23 mouse cellular contexts compared by ENCODE assay signal in the genomic region with DNA sequence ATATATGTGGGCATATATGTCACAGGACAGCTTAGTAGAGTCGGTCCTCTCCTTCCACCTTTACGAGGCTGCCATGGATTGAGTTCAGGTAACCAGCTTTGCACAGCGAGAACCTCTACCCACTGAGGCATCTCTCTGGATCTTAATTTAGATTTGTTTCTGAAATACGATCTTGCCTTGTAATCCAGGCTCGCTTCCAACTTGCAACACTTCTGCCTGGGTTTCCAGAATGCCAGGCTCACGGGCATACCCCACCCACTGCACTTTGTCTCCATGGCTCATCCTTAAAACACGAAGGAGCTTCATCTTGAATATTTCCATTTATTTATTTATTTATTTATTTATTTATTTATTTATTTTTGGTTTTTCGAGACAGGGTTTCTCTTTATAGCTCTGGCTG.
DNase-seq lines count a peak whose midpoint lies in the region; ATAC-seq lines count a peak whose summit lies in the region.
"Had no signal": no experiment of that assay in that cellular context is flagged by ENCODE, and none has a peak within 500 bp of the region (broad histone marks: within the 10 kb centered on the region; RNA-seq: fewer than 3 reads in every experiment).

No protein-coding gene starts in this region.

- intact Hi-C loops in heart, postnatal 25 days (cut with DNase I): no loop called here
- intact Hi-C loops in gastrocnemius, postnatal 14 days (cut with DNase I; ENCODE audit: low total_unique reads): no loop called here

- ATAC-seq in erythroid progenitor cell, adult 5-6 weeks (replicated peaks; ENCODE audit: low FRiP score, poor library complexity, severe bottlenecking): no peak
- no peak for ATAC-seq in megakaryocyte, adult 5-6 weeks (ENCODE audit: poor library complexity, severe bottlenecking)
- ATAC-seq: CD4-positive, CD25-positive, alpha-beta regulatory T cell, adult 4 months; forebrain, embryonic 13.5 days; forebrain, embryonic 16.5 days; hindbrain, embryonic 16.5 days; intestine, embryonic 15.5 days; Patski had no signal

- DNase-seq in heart, adult 11 months: peak; percentile 78
- DNase-seq in heart, postnatal 25 days (ENCODE audit: low spot score): no peak
- DNase-seq in NIH3T3 (ENCODE audit: low read depth) (peak; percentile 18), adipocyte (ENCODE audit: low spot score) (peak; percentile 16)
- DNase-seq in gastrocnemius, postnatal 14 days: peak; percentile 26
- DNase-seq in right cerebral cortex, postnatal 14 days: no peak
- DNase-seq: adrenal gland, adult 2 months; adrenal gland, postnatal 14 days; cerebellum, adult 11-12 months; cerebellum, adult 8-10 months; cerebellum, postnatal 10 days; cerebellum, postnatal 36 days; embryo, embryonic 11 days; heart, postnatal 14 days; kidney, adult 11 months had no signal

Comparison
In these comparisons a context has a peak if more than half of its experiments do, and no peak if none do; other contexts are left out.
1. DNase-seq: peak in heart, adult 11 months (single experiment), NIH3T3 (single experiment), adipocyte (single experiment) and gastrocnemius, postnatal 14 days (single experiment); none in heart, postnatal 25 days (single experiment) and right cerebral cortex, postnatal 14 days (single experiment).